Mouse (Mus musculus) macrophage (primary cell): ENCODE results near the gene Calca. TPM values are rescaled to one million over a fixed set of nuclear protein-coding genes. Genes with fewer than 3 reads are reported as not detected.
A peak's percentile ranks its signal among the peaks of the same experiment; 100 is the strongest.
"Not testable (repeated sequence)": the region's sequence is repeated elsewhere in the genome, so short reads cannot be mapped to it uniquely, and the experiment has no call there.

Experiments used
- H3K27ac ChIP-seq: fragments of 350-480 bp; formaldehyde crosslinking; 2 replicates; pipeline ENCODE4 v1.9.0; 2021
- H3K36me3 ChIP-seq: fragments of 350-480 bp; formaldehyde crosslinking; 2 replicates; pipeline ENCODE4 v1.9.0; 2021; ENCODE audit errors: inconsistent target
- H3K4me3 ChIP-seq: fragments of 350-480 bp; formaldehyde crosslinking; 2 replicates; pipeline ENCODE4 v1.9.0; 2021; ENCODE audit errors: inconsistent target
- H3K79me2 ChIP-seq: fragments of 350-480 bp; formaldehyde crosslinking; 2 replicates; pipeline ENCODE4 v1.9.0; 2021; ENCODE audit errors: inconsistent target
- WGBS: methylation state at CpG from one replicate; pipeline ENCODE4 v1.1.7; 2026; ENCODE audit warnings: inconsistent platforms; ENCODE audit not compliant: missing documents; 5-methylcytosine and 5-hydroxymethylcytosine counted together
- polyA plus RNA-seq: library from polyadenylated mRNA; stranded (reverse); fragments of 250-400 nt; gene quantifications from 3 replicates; pipeline ENCODE4 v1.2.4, GENCODE M21; 2018; ENCODE audit warnings: inconsistent platforms
- total RNA-seq, 78 experiments: library from RNA; depleted of rRNA; stranded (reverse); fragments of 250-400 nt; gene quantifications; 1 replicate in 9 of 78; 2 replicates in 24 of 78; 3 replicates in 43 of 78; 4 replicates in 2 of 78; pipeline ENCODE4 v1.2.4; 2018; ENCODE audit warnings: inconsistent platforms in 56 of 78

Calca gene
- total RNA-seq (2018; cell fraction: chromatin; rRNA removed), result not detected
- not detected for total RNA-seq (2018; cell fraction: cytosol; rRNA removed)
- not detected for total RNA-seq (2018; cell fraction: nucleus; rRNA removed)
- not detected in 3 replicates for polyA plus RNA-seq

GRCm38 (mm10) chr7:114636102-114636501 lies at the start of gene Calca:
Gene Calca, minus strand, starts transcription at chr7:114636357.
- peak within 1 kb of the TSS; percentile 0; the same call in 1 of the 2 replicates for H3K4me3 ChIP-seq
- no peaks in the 10 kb centered on the region for H3K36me3 ChIP-seq
- H3K27ac ChIP-seq, result no peak within 1 kb of the TSS
- 4% methylated on average over 12 of the region's 12 CpGs for WGBS
- no peaks in the 10 kb centered on the region for H3K79me2 ChIP-seq

GRCm38 (mm10) chr7:114672697-114673096 lies 36.5 kb upstream of the Calca start:
- Histone ChIP-seq H3K36me3 (no peaks in the 10 kb centered on the region), H3K27ac (no peak overlapping the region)
- 36% methylated on average over 2 of the region's 2 CpGs for WGBS

GRCm38 (mm10) chr7:114671405-114671804 lies 35.2 kb upstream of the Calca start:
- Histone ChIP-seq H3K79me2 (no peaks in the 10 kb centered on the region), H3K36me3 (no peaks in the 10 kb centered on the region), H3K27ac (no peak overlapping the region), H3K4me3 (no peak overlapping the region)
- WGBS, result 0% methylated on average over 1 of the region's 1 CpGs

More at GRCm38 (mm10) chr7:114672697-114673096, 36.5 kb upstream of the Calca start:
- no peaks in the 10 kb centered on the region for H3K79me2 ChIP-seq
- H3K4me3 ChIP-seq, result no peak overlapping the region

- 39% methylated on average over 3 of the region's 3 CpGs for WGBS
- H3K36me3 ChIP-seq, result no peaks in the 10 kb centered on the region
- H3K27ac ChIP-seq, result no peak overlapping the region
- H3K79me2 ChIP-seq, result no peaks in the 10 kb centered on the region
- no peak overlapping the region for H3K4me3 ChIP-seq
Observed at GRCm38 (mm10) chr7:114649730-114650129, 13.6 kb upstream of the Calca start.

GRCm38 (mm10) chr7:114648791-114649190 lies 12.6 kb upstream of the Calca start:
- Histone ChIP-seq H3K4me3 (no peak overlapping the region), H3K27ac (no peak overlapping the region), H3K36me3 (no peaks in the 10 kb centered on the region), H3K79me2 (no peaks in the 10 kb centered on the region)
- WGBS, result 71% methylated on average over 3 of the region's 3 CpGs

- WGBS, result 3% methylated on average over 20 of the region's 20 CpGs
- Histone ChIP-seq H3K79me2 (no peaks in the 10 kb centered on the region), H3K36me3 (no peaks in the 10 kb centered on the region), H3K4me3 (peak overlapping the region; percentile 0; the same call in 1 of the 2 replicates), H3K27ac (no peak overlapping the region)
Observed at GRCm38 (mm10) chr7:114635569-114636101, 522 bp downstream of the Calca start.

GRCm38 (mm10) chr7:114634386-114634785 lies 1.8 kb downstream of the Calca start:
- no peaks in the 10 kb centered on the region for H3K36me3 ChIP-seq
- no peaks in the 10 kb centered on the region for H3K79me2 ChIP-seq
- no peak overlapping the region for H3K27ac ChIP-seq
- no peak overlapping the region for H3K4me3 ChIP-seq
- WGBS, result 42% methylated on average over 7 of the region's 7 CpGs

- H3K79me2 ChIP-seq, result no peaks in the 10 kb centered on the region
- H3K27ac ChIP-seq, result no peak overlapping the region
- no peak overlapping the region for H3K4me3 ChIP-seq
- no peaks in the 10 kb centered on the region for H3K36me3 ChIP-seq
- 89% methylated on average over 3 of the region's 3 CpGs for WGBS
Observed at GRCm38 (mm10) chr7:114625966-114626365, 10.2 kb downstream of the Calca start.

- H3K27ac ChIP-seq, result no peak overlapping the region
- 38% methylated on average over 6 of the region's 6 CpGs for WGBS
- no peaks in the 10 kb centered on the region for H3K36me3 ChIP-seq
- H3K79me2 ChIP-seq, result no peaks in the 10 kb centered on the region
- H3K4me3 ChIP-seq, result no peak overlapping the region
Observed at GRCm38 (mm10) chr7:114616759-114617158, 19.4 kb downstream of the Calca start.

- not testable (repeated sequence) for H3K79me2 ChIP-seq, H3K27ac ChIP-seq, H3K4me3 ChIP-seq, H3K36me3 ChIP-seq
- 93% methylated on average over 5 of the region's 8 CpGs for WGBS
Observed at GRCm38 (mm10) chr7:114594391-114594790, 41.8 kb downstream of the Calca start.

GRCm38 (mm10) chr7:114582441-114582840 lies 53.7 kb downstream of the Calca start:
- no peaks in the 10 kb centered on the region for H3K79me2 ChIP-seq
- H3K27ac ChIP-seq, result no peak overlapping the region
- WGBS, result 74% methylated on average over 2 of the region's 2 CpGs
- no peaks in the 10 kb centered on the region for H3K36me3 ChIP-seq
- no peak overlapping the region for H3K4me3 ChIP-seq

Other genes with a start within 250 kb of the Calca start
- gene Pde3b, start 221.1 kb downstream of the Calca start, polyA plus RNA-seq, result 4.1 to 9.2 TPM (median 5.3 TPM) in 3 replicates
- gene Cyp2r1, start 73.4 kb downstream of the Calca start, polyA plus RNA-seq, result 0.52 to 0.93 TPM (median 0.76 TPM) in 3 replicates
- gene Calcb, start 82.3 kb upstream of the Calca start, polyA plus RNA-seq, result not detected in 3 replicates
- not detected in 3 replicates for gene Insc, start 107.3 kb upstream of the Calca start, polyA plus RNA-seq